Mouse (Mus musculus): ENCODE data around the gene Scly. TPM values are rescaled to one million over a fixed set of nuclear protein-coding genes. Genes with fewer than 3 reads are reported as not detected.
A peak's percentile ranks its signal among the peaks of the same experiment; 100 is the strongest.

The Scly gene
- polyA plus RNA-seq (2014; fragmentation: Nextera tagmentation; extraction: Ambion mirVana), result 11.8 and 12.3 TPM in 2 replicates

- peak; percentile 95 for DNase-seq
- WGBS, result under 1% methylated on average over 65 of the region's 65 CpGs
- Histone ChIP-seq H3K9ac (peak within 1 kb of the TSS; percentile 70), H3K36me3 (ENCODE audit: insufficient read depth) (no peaks in the 10 kb centered on the region), H3K4me1 (ENCODE audit: insufficient read depth) (no peaks in the 10 kb centered on the region), H3K4me3 (ENCODE audit: low read depth, low read length) (peak within 1 kb of the TSS; percentile 76), H3K4me2 (peak within 1 kb of the TSS; percentile 75), H3K9me3 (ENCODE audit: low read depth, low read length) (no peaks in the 10 kb centered on the region), H3K27ac (ENCODE audit: low read depth) (0 out of 2 replicates have a peak within 1 kb of the TSS, but pooled peaks have one; percentile 30), H3K27me3 (ENCODE audit: insufficient read depth, low read length) (no peaks in the 10 kb centered on the region)
- peak; percentile 7; the same call in 1 of the 2 replicates for TF ChIP-seq CTCF (IDR thresholded peaks at IDR 0.05; ENCODE audit: low read depth)
- peak; percentile 99 for ATAC-seq (ENCODE audit: insufficient read depth)
Measured at GRCm38 (mm10) chr1:91297799-91298744, at the start of gene Scly. Gene Scly, plus strand, starts transcription at chr1:91298338.

GRCm38 (mm10) chr1:91248970-91249369, 49.2 kb upstream of the Scly start:
- WGBS, result 42% methylated on average over 4 of the region's 4 CpGs
- no peak for TF ChIP-seq CTCF (IDR thresholded peaks at IDR 0.05; ENCODE audit: low read depth)
- no peak overlapping the region for H3K9ac ChIP-seq
- H3K27me3 ChIP-seq (ENCODE audit: insufficient read depth, low read length), result no peaks in the 10 kb centered on the region
- ATAC-seq (ENCODE audit: insufficient read depth), result no peak
- H3K27ac ChIP-seq (ENCODE audit: low read depth), result no peak overlapping the region
- no peak overlapping the region for H3K4me3 ChIP-seq (ENCODE audit: low read depth, low read length)
- H3K4me2 ChIP-seq, result peak overlapping the region; percentile 73
- H3K9me3 ChIP-seq (ENCODE audit: low read depth, low read length), result no peaks in the 10 kb centered on the region
- H3K36me3 ChIP-seq (ENCODE audit: insufficient read depth), result no peaks in the 10 kb centered on the region
- no peak for DNase-seq
- H3K4me1 ChIP-seq (ENCODE audit: insufficient read depth), result 0 out of 2 replicates have a peak, but pooled peaks cover 9% of the 10 kb centered on the region

GRCm38 (mm10) chr1:91249564-91250414, 48.3 kb upstream of the Scly start, which contains the start of gene Ube2f:
Gene Ube2f, plus strand, starts transcription at chr1:91250304.
- no peaks in the 10 kb centered on the region for H3K9me3 ChIP-seq (ENCODE audit: low read depth, low read length)
- peaks cover 5% of the 10 kb centered on the region; the same call in 1 of the 2 replicates for H3K36me3 ChIP-seq (ENCODE audit: insufficient read depth)
- 0 out of 2 replicates have a peak, but pooled peaks cover 9% of the 10 kb centered on the region for H3K4me1 ChIP-seq (ENCODE audit: insufficient read depth)
- DNase-seq (peak; percentile 98), ATAC-seq (ENCODE audit: insufficient read depth) (peak; percentile 100)
- H3K27me3 ChIP-seq (ENCODE audit: insufficient read depth, low read length), result no peaks in the 10 kb centered on the region
- H3K27ac ChIP-seq (ENCODE audit: low read depth), result peak within 1 kb of the TSS; percentile 80
- WGBS, result under 1% methylated on average over 43 of the region's 43 CpGs
- H3K9ac ChIP-seq, result peak within 1 kb of the TSS; percentile 90
- peak within 1 kb of the TSS; percentile 73 for H3K4me2 ChIP-seq
- H3K4me3 ChIP-seq (ENCODE audit: low read depth, low read length), result peak within 1 kb of the TSS; percentile 99
- TF ChIP-seq CTCF (IDR thresholded peaks at IDR 0.05; ENCODE audit: low read depth), result peak; percentile 70

GRCm38 (mm10) chr1:91250415-91251147, 47.6 kb upstream of the Scly start:
- H3K27me3 ChIP-seq (ENCODE audit: insufficient read depth, low read length), result no peaks in the 10 kb centered on the region
- H3K4me2 ChIP-seq, result peak overlapping the region; percentile 73
- peak overlapping the region; percentile 90 for H3K9ac ChIP-seq
- peak; percentile 52 for ATAC-seq (ENCODE audit: insufficient read depth)
- 0 out of 2 replicates have a peak, but pooled peaks cover 9% of the 10 kb centered on the region for H3K4me1 ChIP-seq (ENCODE audit: insufficient read depth)
- H3K27ac ChIP-seq (ENCODE audit: low read depth), result peak overlapping the region; percentile 80
- under 1% methylated on average over 65 of the region's 70 CpGs for WGBS
- DNase-seq, result peak; percentile 24
- no peaks in the 10 kb centered on the region for H3K9me3 ChIP-seq (ENCODE audit: low read depth, low read length)
- peak overlapping the region; percentile 99 for H3K4me3 ChIP-seq (ENCODE audit: low read depth, low read length)
- H3K36me3 ChIP-seq (ENCODE audit: insufficient read depth), result peaks cover 5% of the 10 kb centered on the region; the same call in 1 of the 2 replicates
- TF ChIP-seq CTCF (IDR thresholded peaks at IDR 0.05; ENCODE audit: low read depth), result no peak

- WGBS, result 37% methylated on average over 5 of the region's 5 CpGs
- no peak for TF ChIP-seq CTCF (IDR thresholded peaks at IDR 0.05; ENCODE audit: low read depth)
- no peaks in the 10 kb centered on the region for H3K27me3 ChIP-seq (ENCODE audit: insufficient read depth, low read length)
- H3K27ac ChIP-seq (ENCODE audit: low read depth), result no peak overlapping the region
- peak overlapping the region; percentile 73 for H3K4me2 ChIP-seq
- no peaks in the 10 kb centered on the region for H3K9me3 ChIP-seq (ENCODE audit: low read depth, low read length)
- DNase-seq (no peak), ATAC-seq (ENCODE audit: insufficient read depth) (no peak)
- 0 out of 2 replicates have a peak, but pooled peaks cover 9% of the 10 kb centered on the region for H3K4me1 ChIP-seq (ENCODE audit: insufficient read depth)
- H3K36me3 ChIP-seq (ENCODE audit: insufficient read depth), result peaks cover 5% of the 10 kb centered on the region; the same call in 1 of the 2 replicates
- H3K4me3 ChIP-seq (ENCODE audit: low read depth, low read length), result peak overlapping the region; percentile 99
- H3K9ac ChIP-seq, result peak overlapping the region; percentile 90
Measured at GRCm38 (mm10) chr1:91251148-91251650, 46.9 kb upstream of the Scly start.

- no peak overlapping the region for H3K9ac ChIP-seq
- DNase-seq (peak; percentile 28), ATAC-seq (ENCODE audit: insufficient read depth) (no peak)
- H3K4me2 ChIP-seq, result peak overlapping the region; percentile 73
- peaks cover 5% of the 10 kb centered on the region; the same call in 1 of the 2 replicates for H3K36me3 ChIP-seq (ENCODE audit: insufficient read depth)
- no peaks in the 10 kb centered on the region for H3K27me3 ChIP-seq (ENCODE audit: insufficient read depth, low read length)
- H3K4me3 ChIP-seq (ENCODE audit: low read depth, low read length), result 0 out of 2 replicates have a peak overlapping the region, but pooled peaks have one; percentile 8
- H3K4me1 ChIP-seq (ENCODE audit: insufficient read depth), result 0 out of 2 replicates have a peak, but pooled peaks cover 9% of the 10 kb centered on the region
- peak; percentile 68 for TF ChIP-seq CTCF (IDR thresholded peaks at IDR 0.05; ENCODE audit: low read depth)
- H3K27ac ChIP-seq (ENCODE audit: low read depth), result no peak overlapping the region
- H3K9me3 ChIP-seq (ENCODE audit: low read depth, low read length), result no peaks in the 10 kb centered on the region
- WGBS, result 59% methylated on average over 8 of the region's 8 CpGs
Measured at GRCm38 (mm10) chr1:91251927-91252326, 46.2 kb upstream of the Scly start.

Data from lung, embryonic 14.5 days (tissue).